Comparison of ENCODE assay signal across 34 mouse cellular contexts in the genomic region with DNA sequence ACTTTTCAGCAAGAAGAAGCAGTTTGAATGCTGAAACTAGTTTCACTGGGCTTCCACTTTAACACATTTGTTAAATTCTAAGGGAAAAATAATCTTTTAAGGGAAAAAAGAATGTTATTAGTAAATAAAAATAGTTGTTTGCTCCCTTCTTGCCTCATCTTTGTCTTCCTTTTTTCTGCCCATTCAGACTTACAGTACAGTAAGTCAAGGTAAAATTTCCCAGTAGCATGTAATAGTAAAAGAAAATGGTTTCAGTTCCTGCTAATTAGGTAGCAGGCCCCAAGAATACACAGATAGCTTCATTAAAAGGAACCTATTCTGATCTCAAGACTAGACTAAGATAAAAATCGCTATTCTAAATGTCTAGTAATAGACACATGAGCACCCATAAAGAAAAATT.
"Had no signal": no experiment of that assay in that cellular context is flagged by ENCODE, and none has a peak within 500 bp of the region (broad histone marks: within the 10 kb centered on the region; RNA-seq: fewer than 3 reads in every experiment).

No protein-coding gene starts in this region.

- H3K9ac ChIP-seq: heart, embryonic 12.5 days; heart, embryonic 13.5 days; heart, embryonic 15.5 days; hindbrain, embryonic 12.5 days; hindbrain, embryonic 13.5 days; hindbrain, embryonic 14.5 days; hindbrain, embryonic 15.5 days; intestine, embryonic 15.5 days; kidney, embryonic 15.5 days had no signal

- H3K4me3 ChIP-seq: heart, embryonic 10.5 days; heart, embryonic 12.5 days; heart, embryonic 13.5 days; heart, embryonic 15.5 days; hindbrain, embryonic 10.5 days; hindbrain, embryonic 12.5 days; hindbrain, embryonic 13.5 days; hindbrain, embryonic 15.5 days; intestine, embryonic 15.5 days; kidney, embryonic 15.5 days; layer of hippocampus, adult 2 months had no signal

- H3K4me2 ChIP-seq: heart, embryonic 11.5 days; heart, embryonic 12.5 days; heart, embryonic 13.5 days; heart, embryonic 15.5 days; hindbrain, embryonic 12.5 days; hindbrain, embryonic 13.5 days; hindbrain, embryonic 14.5 days; hindbrain, embryonic 15.5 days; intestine, embryonic 15.5 days; kidney, embryonic 15.5 days had no signal

- H3K9me3 ChIP-seq: heart, embryonic 10.5 days; heart, embryonic 13.5 days; heart, embryonic 15.5 days; hindbrain, embryonic 10.5 days; hindbrain, embryonic 12.5 days; hindbrain, embryonic 13.5 days; hindbrain, embryonic 15.5 days; intestine, embryonic 15.5 days; kidney, embryonic 15.5 days had no signal

- H3K27ac ChIP-seq: heart, embryonic 10.5 days; heart, embryonic 13.5 days; heart, embryonic 15.5 days; hindbrain, embryonic 10.5 days; hindbrain, embryonic 12.5 days; hindbrain, embryonic 13.5 days; hindbrain, embryonic 14.5 days; hindbrain, embryonic 15.5 days; hindbrain, postnatal 0 days; intestine, embryonic 15.5 days; kidney, embryonic 15.5 days; kidney, postnatal 0 days; layer of hippocampus, adult 2 months had no signal

- H3K4me1 ChIP-seq: heart, embryonic 10.5 days; heart, embryonic 12.5 days; heart, embryonic 13.5 days; heart, embryonic 15.5 days; hindbrain, embryonic 10.5 days; hindbrain, embryonic 12.5 days; hindbrain, embryonic 13.5 days; hindbrain, embryonic 15.5 days; intestine, embryonic 15.5 days; kidney, embryonic 15.5 days had no signal

- H3K36me3 ChIP-seq: heart, embryonic 10.5 days; heart, embryonic 12.5 days; heart, embryonic 13.5 days; heart, embryonic 15.5 days; hindbrain, embryonic 10.5 days; hindbrain, embryonic 12.5 days; hindbrain, embryonic 13.5 days; hindbrain, embryonic 15.5 days; intestine, embryonic 15.5 days; kidney, embryonic 15.5 days had no signal

- H3K27me3 ChIP-seq: heart, embryonic 12.5 days; heart, embryonic 13.5 days; heart, embryonic 15.5 days; hindbrain, embryonic 12.5 days; hindbrain, embryonic 13.5 days; hindbrain, embryonic 15.5 days; intestine, embryonic 15.5 days; kidney, embryonic 15.5 days had no signal

- ATAC-seq: hindbrain, embryonic 16.5 days; hindbrain, postnatal 0 days; inflammation-experienced regulatory T-cells, adult 6 months; intestine, embryonic 15.5 days; intestine, embryonic 16.5 days; intestine, postnatal 0 days had no signal

- DNase-seq: heart, postnatal 10 days; heart, postnatal 14 days; heart, postnatal 36 days; heart, postnatal 4 days; kidney, adult 11 months; kidney, adult 18-20 months; kidney, adult 2 months; kidney, adult 9 months; kidney, postnatal 10 days; kidney, postnatal 14 days; kidney, postnatal 25 days; kidney, postnatal 36 days; kidney, postnatal 4 days; layer of hippocampus, adult 9-11 months; layer of hippocampus, postnatal 36 days had no signal
